Mouse (Mus musculus): ENCODE data around the gene Cox14.
"Not testable (repeated sequence)": the region's sequence is repeated elsewhere in the genome, so short reads cannot be mapped to it uniquely, and the experiment has no call there.

Gene Cox14

GRCm38 (mm10) chr15:99727039-99727438 lies 1.6 kb downstream of the Cox14 start:
- DNase-seq (ENCODE audit: low spot score), result not testable (repeated sequence)

- no peak for DNase-seq (ENCODE audit: low spot score)
Observed at GRCm38 (mm10) chr15:99727525-99727924, 2.1 kb downstream of the Cox14 start.

- no peak for DNase-seq (ENCODE audit: low spot score)
Observed at GRCm38 (mm10) chr15:99728211-99728610, 2.8 kb downstream of the Cox14 start.

GRCm38 (mm10) chr15:99729056-99729783 lies 3.8 kb downstream of the Cox14 start:
- DNase-seq (ENCODE audit: low spot score), result no peak

- no peak for DNase-seq (ENCODE audit: low spot score)
Observed at GRCm38 (mm10) chr15:99731167-99731566, 5.7 kb downstream of the Cox14 start.

GRCm38 (mm10) chr15:99731678-99732077 lies 6.3 kb downstream of the Cox14 start:
- no peak for DNase-seq (ENCODE audit: low spot score)

GRCm38 (mm10) chr15:99733186-99733585 lies 7.8 kb downstream of the Cox14 start:
- DNase-seq (ENCODE audit: low spot score), result no peak

GRCm38 (mm10) chr15:99735631-99736030 lies 10.2 kb downstream of the Cox14 start:
- peak; percentile 100 for DNase-seq (ENCODE audit: low spot score)

GRCm38 (mm10) chr15:99736675-99737074 lies 11.3 kb downstream of the Cox14 start:
- DNase-seq (ENCODE audit: low spot score), result no peak

- DNase-seq (ENCODE audit: low spot score), result no peak
Observed at GRCm38 (mm10) chr15:99740229-99740628, 14.8 kb downstream of the Cox14 start.

- no peak for DNase-seq (ENCODE audit: low spot score)
Observed at GRCm38 (mm10) chr15:99754204-99754603, 28.8 kb downstream of the Cox14 start.

- DNase-seq (ENCODE audit: low spot score), result no peak
Observed at GRCm38 (mm10) chr15:99767467-99767866, 42.0 kb downstream of the Cox14 start.

- DNase-seq (ENCODE audit: low spot score), result no peak
Observed at GRCm38 (mm10) chr15:99768761-99769160, 43.3 kb downstream of the Cox14 start.

- DNase-seq (ENCODE audit: low spot score), result no peak
Observed at GRCm38 (mm10) chr15:99771004-99771500, 45.6 kb downstream of the Cox14 start.

GRCm38 (mm10) chr15:99771601-99772276 lies 46.3 kb downstream of the Cox14 start:
- DNase-seq (ENCODE audit: low spot score), result peak; percentile 24

- peak; percentile 92 for DNase-seq (ENCODE audit: low spot score)
Observed at GRCm38 (mm10) chr15:99772277-99772880, 47.0 kb downstream of the Cox14 start.

- not testable (repeated sequence) for DNase-seq (ENCODE audit: low spot score)
Observed at GRCm38 (mm10) chr15:99772881-99772924, 47.3 kb downstream of the Cox14 start, which contains the start of gene Cers5. TSS of gene Cers5 (minus strand) at chr15:99772885.

- no peak for DNase-seq (ENCODE audit: low spot score)
Observed at GRCm38 (mm10) chr15:99772925-99773324, 47.5 kb downstream of the Cox14 start.
